Mouse (Mus musculus) ovary, postnatal 14 days (tissue): ENCODE data around the gene Tapbp.
"Not testable (repeated sequence)": the region's sequence is repeated elsewhere in the genome, so short reads cannot be mapped to it uniquely, and the experiment has no call there.

Source experiments
- DNase-seq: peaks from one replicate; pipeline ENCODE4 v3.0.0; 2022; ENCODE audit warnings: low spot score

The Tapbp gene

GRCm38 (mm10) chr17:33904835-33905234 is 10.9 kb upstream of the Tapbp start, which contains the start of gene Platr17:
Gene Platr17 (plus strand): TSS chr17:33905135.
- DNase-seq, result not testable (repeated sequence)

GRCm38 (mm10) chr17:33908331-33909076 is 7.2 kb upstream of the Tapbp start:
- DNase-seq, result peak; percentile 49

GRCm38 (mm10) chr17:33909077-33909868 is 6.4 kb upstream of the Tapbp start, which contains the start of gene Daxx:
Gene Daxx (plus strand): TSS chr17:33909414.
- DNase-seq, result peak; percentile 99

- DNase-seq, result no peak
Measured at GRCm38 (mm10) chr17:33909869-33910250, 5.8 kb upstream of the Tapbp start.

- DNase-seq, result no peak
Measured at GRCm38 (mm10) chr17:33910346-33911051, 5.2 kb upstream of the Tapbp start.

- no peak for DNase-seq
Measured at GRCm38 (mm10) chr17:33911052-33911812, 4.5 kb upstream of the Tapbp start.

GRCm38 (mm10) chr17:33911813-33912414 is 3.8 kb upstream of the Tapbp start:
- no peak for DNase-seq

- DNase-seq, result no peak
Measured at GRCm38 (mm10) chr17:33913264-33913663, 2.4 kb upstream of the Tapbp start.

GRCm38 (mm10) chr17:33913905-33914304 is 1.8 kb upstream of the Tapbp start:
- DNase-seq, result no peak

- DNase-seq, result no peak
Measured at GRCm38 (mm10) chr17:33914969-33915391, 719 bp upstream of the Tapbp start.

- DNase-seq, result no peak
Measured at GRCm38 (mm10) chr17:33916294-33916693, 595 bp downstream of the Tapbp start.

- no peak for DNase-seq
Measured at GRCm38 (mm10) chr17:33916847-33917655, 1.4 kb downstream of the Tapbp start.

- DNase-seq, result no peak
Measured at GRCm38 (mm10) chr17:33917656-33918292, 2.1 kb downstream of the Tapbp start.

- DNase-seq, result no peak
Measured at GRCm38 (mm10) chr17:33918293-33919203, 2.8 kb downstream of the Tapbp start.

GRCm38 (mm10) chr17:33919351-33920281 is 3.9 kb downstream of the Tapbp start:
- peak; percentile 76 for DNase-seq

GRCm38 (mm10) chr17:33920282-33921097 is 4.8 kb downstream of the Tapbp start:
- peak; percentile 80 for DNase-seq

- no peak for DNase-seq
Measured at GRCm38 (mm10) chr17:33921361-33921760, 5.7 kb downstream of the Tapbp start.
